Mouse (Mus musculus) stomach, postnatal 0 days (tissue): ENCODE data around the gene Muc20.

Experiments
- CTCF ChIP-seq: IDR thresholded peaks from 2 replicates; pipeline ENCODE4 v1.5.1; 2016; ENCODE audit warnings: antibody characterized with exemption, low read depth, mild to moderate bottlenecking, moderate library complexity
- EP300 ChIP-seq: optimal IDR thresholded peaks from 2 replicates; pipeline ENCODE3; 2016; ENCODE audit warnings: antibody characterized with exemption

- no peak for TF ChIP-seq EP300
- TF ChIP-seq CTCF: no peak
Observed at GRCm38 (mm10) chr16:32813362-32813761, 16.1 kb upstream of the Muc20 start.
